Mouse (Mus musculus): Measurements from ENCODE around the gene Il4. TPM values are rescaled to one million over a fixed set of nuclear protein-coding genes. Genes with fewer than 3 reads are reported as not detected.

The Il4 gene
- polyA plus RNA-seq (2012; rRNA removed) = not detected in 2 replicates

- no peak for TF ChIP-seq POLR2A (IDR thresholded peaks at IDR 0.05; ENCODE audit: low read depth, low read length)
- no peak for TF ChIP-seq CTCF (IDR thresholded peaks at IDR 0.05; ENCODE audit: extremely low read depth, insufficient read length, insufficient replicate concordance, low read depth, low read length)
- Histone ChIP-seq H3K4me1 (ENCODE audit: control insufficient read depth, insufficient read depth, insufficient read length, low read length) (no peaks in the 10 kb centered on the region), H3K36me3 (ENCODE audit: control insufficient read depth, insufficient read depth, low read length) (no peaks in the 10 kb centered on the region), H3K27me3 (ENCODE audit: control insufficient read depth, insufficient read depth, low read length) (no peaks in the 10 kb centered on the region), H3K27ac (ENCODE audit: insufficient read depth, low read depth, low read length) (no peak within 1 kb of the TSS), H3K4me3 (ENCODE audit: low read depth, low read length) (no peak within 1 kb of the TSS)
- WGBS = 44% methylated on average over 7 of the region's 7 CpGs
Measured at GRCm38 (mm10) chr11:53618619-53619198, at the start of gene Il4. Gene Il4, minus strand, starts transcription at chr11:53618669.

- no peaks in the 10 kb centered on the region for H3K4me1 ChIP-seq (ENCODE audit: control insufficient read depth, insufficient read depth, insufficient read length, low read length)
- peaks cover 41% of the 10 kb centered on the region for H3K36me3 ChIP-seq (ENCODE audit: control insufficient read depth, insufficient read depth, low read length)
- WGBS = 71% methylated on average over 5 of the region's 5 CpGs
- no peak overlapping the region for H3K27ac ChIP-seq (ENCODE audit: insufficient read depth, low read depth, low read length)
- no peaks in the 10 kb centered on the region for H3K27me3 ChIP-seq (ENCODE audit: control insufficient read depth, insufficient read depth, low read length)
- H3K4me3 ChIP-seq (ENCODE audit: low read depth, low read length) = no peak overlapping the region
- TF ChIP-seq CTCF (IDR thresholded peaks at IDR 0.05; ENCODE audit: extremely low read depth, insufficient read length, insufficient replicate concordance, low read depth, low read length) = no peak
- TF ChIP-seq POLR2A (IDR thresholded peaks at IDR 0.05; ENCODE audit: low read depth, low read length) = no peak
Measured at GRCm38 (mm10) chr11:53664091-53664490, 45.6 kb upstream of the Il4 start.

- Histone ChIP-seq H3K27me3 (ENCODE audit: control insufficient read depth, insufficient read depth, low read length) (no peaks in the 10 kb centered on the region), H3K27ac (ENCODE audit: insufficient read depth, low read depth, low read length) (no peak overlapping the region), H3K4me1 (ENCODE audit: control insufficient read depth, insufficient read depth, insufficient read length, low read length) (no peaks in the 10 kb centered on the region), H3K4me3 (ENCODE audit: low read depth, low read length) (no peak overlapping the region), H3K36me3 (ENCODE audit: control insufficient read depth, insufficient read depth, low read length) (peaks cover 38% of the 10 kb centered on the region)
- TF ChIP-seq CTCF (IDR thresholded peaks at IDR 0.05; ENCODE audit: extremely low read depth, insufficient read length, insufficient replicate concordance, low read depth, low read length) = no peak
- no peak for TF ChIP-seq POLR2A (IDR thresholded peaks at IDR 0.05; ENCODE audit: low read depth, low read length)
- 74% methylated on average over 14 of the region's 14 CpGs for WGBS
Measured at GRCm38 (mm10) chr11:53662794-53663674, 44.6 kb upstream of the Il4 start.

GRCm38 (mm10) chr11:53657828-53658227, 39.4 kb upstream of the Il4 start:
- H3K4me3 ChIP-seq (ENCODE audit: low read depth, low read length) = no peak overlapping the region
- H3K36me3 ChIP-seq (ENCODE audit: control insufficient read depth, insufficient read depth, low read length) = peaks cover 30% of the 10 kb centered on the region
- no peak overlapping the region for H3K27ac ChIP-seq (ENCODE audit: insufficient read depth, low read depth, low read length)
- no peaks in the 10 kb centered on the region for H3K27me3 ChIP-seq (ENCODE audit: control insufficient read depth, insufficient read depth, low read length)
- no peaks in the 10 kb centered on the region for H3K4me1 ChIP-seq (ENCODE audit: control insufficient read depth, insufficient read depth, insufficient read length, low read length)
- TF ChIP-seq CTCF (IDR thresholded peaks at IDR 0.05; ENCODE audit: extremely low read depth, insufficient read length, insufficient replicate concordance, low read depth, low read length) (no peak), POLR2A (IDR thresholded peaks at IDR 0.05; ENCODE audit: low read depth, low read length) (no peak)
- 87% methylated on average over 6 of the region's 6 CpGs for WGBS

GRCm38 (mm10) chr11:53657381-53657780, 38.9 kb upstream of the Il4 start:
- no peaks in the 10 kb centered on the region for H3K4me1 ChIP-seq (ENCODE audit: control insufficient read depth, insufficient read depth, insufficient read length, low read length)
- H3K36me3 ChIP-seq (ENCODE audit: control insufficient read depth, insufficient read depth, low read length) = peaks cover 27% of the 10 kb centered on the region
- no peak overlapping the region for H3K27ac ChIP-seq (ENCODE audit: insufficient read depth, low read depth, low read length)
- no peaks in the 10 kb centered on the region for H3K27me3 ChIP-seq (ENCODE audit: control insufficient read depth, insufficient read depth, low read length)
- TF ChIP-seq POLR2A (IDR thresholded peaks at IDR 0.05; ENCODE audit: low read depth, low read length) (no peak), CTCF (IDR thresholded peaks at IDR 0.05; ENCODE audit: extremely low read depth, insufficient read length, insufficient replicate concordance, low read depth, low read length) (no peak)
- WGBS = 90% methylated on average over 8 of the region's 8 CpGs
- H3K4me3 ChIP-seq (ENCODE audit: low read depth, low read length) = no peak overlapping the region

GRCm38 (mm10) chr11:53656558-53657202, 38.2 kb upstream of the Il4 start:
- Histone ChIP-seq H3K27ac (ENCODE audit: insufficient read depth, low read depth, low read length) (no peak overlapping the region), H3K27me3 (ENCODE audit: control insufficient read depth, insufficient read depth, low read length) (no peaks in the 10 kb centered on the region), H3K4me3 (ENCODE audit: low read depth, low read length) (no peak overlapping the region), H3K4me1 (ENCODE audit: control insufficient read depth, insufficient read depth, insufficient read length, low read length) (no peaks in the 10 kb centered on the region), H3K36me3 (ENCODE audit: control insufficient read depth, insufficient read depth, low read length) (peaks cover 34% of the 10 kb centered on the region)
- no peak for TF ChIP-seq POLR2A (IDR thresholded peaks at IDR 0.05; ENCODE audit: low read depth, low read length)
- TF ChIP-seq CTCF (IDR thresholded peaks at IDR 0.05; ENCODE audit: extremely low read depth, insufficient read length, insufficient replicate concordance, low read depth, low read length) = no peak
- WGBS = 70% methylated on average over 9 of the region's 9 CpGs

GRCm38 (mm10) chr11:53655043-53655442, 36.6 kb upstream of the Il4 start:
- Histone ChIP-seq H3K27ac (ENCODE audit: insufficient read depth, low read depth, low read length) (no peak overlapping the region), H3K27me3 (ENCODE audit: control insufficient read depth, insufficient read depth, low read length) (no peaks in the 10 kb centered on the region), H3K4me1 (ENCODE audit: control insufficient read depth, insufficient read depth, insufficient read length, low read length) (no peaks in the 10 kb centered on the region), H3K36me3 (ENCODE audit: control insufficient read depth, insufficient read depth, low read length) (peaks cover 43% of the 10 kb centered on the region), H3K4me3 (ENCODE audit: low read depth, low read length) (no peak overlapping the region)
- TF ChIP-seq POLR2A (IDR thresholded peaks at IDR 0.05; ENCODE audit: low read depth, low read length) (no peak), CTCF (IDR thresholded peaks at IDR 0.05; ENCODE audit: extremely low read depth, insufficient read length, insufficient replicate concordance, low read depth, low read length) (no peak)
- 82% methylated on average over 5 of the region's 5 CpGs for WGBS

Measured in small intestine, adult 2 months (tissue).